Mouse (Mus musculus): ENCODE data around the gene Ccpg1.

Gene Ccpg1

DNA sequence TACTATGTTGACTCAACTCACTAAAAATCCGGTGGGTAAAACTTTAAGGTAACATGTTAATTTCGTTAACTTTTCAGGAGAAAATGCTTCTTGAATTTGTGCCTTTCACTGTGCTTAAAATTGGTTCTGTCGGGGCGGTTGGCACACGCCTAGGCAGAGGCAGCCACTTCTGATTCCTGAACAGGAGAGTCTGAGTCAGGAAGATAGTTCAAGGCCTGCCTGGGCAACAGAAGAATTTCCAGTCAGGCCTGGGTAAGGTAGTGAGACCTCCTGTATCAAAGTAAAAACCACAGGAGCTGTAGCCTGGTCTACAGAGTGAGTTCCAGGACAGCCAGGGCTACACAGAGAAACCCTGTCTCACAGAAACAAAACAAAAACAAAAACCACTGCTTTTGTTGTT, 7.3 kb downstream of the Ccpg1 start:
- DNase-seq (ENCODE audit: low spot score in 2 of 2): no peak

DNA sequence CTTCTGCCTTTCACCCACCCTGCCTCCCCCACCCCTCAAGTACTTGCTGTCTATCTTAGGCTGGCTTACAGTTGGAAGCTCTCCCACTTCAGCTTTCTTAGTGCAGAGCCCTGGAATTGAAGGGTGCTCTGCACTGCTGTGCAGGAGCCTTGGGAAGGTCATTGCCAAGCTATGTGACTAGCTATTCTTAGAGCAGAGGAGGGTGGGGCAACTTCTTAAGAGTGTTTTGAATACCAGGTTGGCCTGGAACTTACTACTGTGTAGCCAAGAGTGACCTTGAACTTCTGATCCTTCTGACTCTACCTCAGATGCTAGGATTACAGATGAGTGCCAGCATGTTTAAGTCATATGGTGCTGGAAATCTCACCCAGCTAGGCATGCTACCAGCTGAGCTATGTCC, 10.9 kb downstream of the Ccpg1 start:
- no peak for DNase-seq (ENCODE audit: low spot score in 2 of 2)

DNA sequence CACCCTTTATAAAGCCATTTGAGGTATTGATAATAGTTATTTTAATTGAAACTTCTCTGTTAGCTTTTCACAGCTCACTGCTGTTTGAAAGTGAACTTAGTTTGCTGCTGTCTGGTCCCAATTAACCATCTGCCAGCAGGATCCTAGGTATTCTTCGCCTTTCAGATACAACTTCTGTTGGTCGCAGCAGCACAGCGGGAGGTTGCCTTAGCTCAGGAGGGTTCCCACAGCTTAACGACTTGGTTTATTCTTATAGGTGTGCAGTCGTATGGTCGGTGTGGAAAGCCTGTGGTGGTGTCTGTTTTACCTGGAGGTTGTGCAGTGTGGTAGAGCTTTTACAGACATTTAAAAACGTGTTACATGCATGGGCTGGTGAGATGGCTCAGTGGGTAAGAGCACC, 11.6 kb downstream of the Ccpg1 start:
- DNase-seq (ENCODE audit: low spot score in 2 of 2): no peak

DNA sequence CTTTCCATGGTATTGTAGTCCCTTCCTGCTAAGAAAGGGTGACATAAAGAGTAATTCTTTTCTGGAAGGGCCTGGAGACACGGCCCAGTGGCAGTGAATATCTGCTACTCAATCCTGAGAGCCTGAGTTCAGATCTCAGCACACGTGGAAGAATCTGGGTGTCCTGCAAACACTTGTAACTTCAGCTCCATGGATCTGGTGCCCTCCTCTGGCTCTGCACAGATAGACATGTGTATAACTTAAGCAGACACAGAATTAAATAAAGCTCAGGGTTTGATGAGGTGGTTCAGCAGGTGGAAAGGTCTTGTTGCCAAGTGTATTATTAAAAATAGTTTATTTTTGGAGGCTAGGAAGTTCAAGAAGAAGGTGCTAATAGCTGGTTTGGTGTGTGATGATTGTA, 15.3 kb downstream of the Ccpg1 start:
- DNase-seq (ENCODE audit: low spot score in 2 of 2): no peak

DNA sequence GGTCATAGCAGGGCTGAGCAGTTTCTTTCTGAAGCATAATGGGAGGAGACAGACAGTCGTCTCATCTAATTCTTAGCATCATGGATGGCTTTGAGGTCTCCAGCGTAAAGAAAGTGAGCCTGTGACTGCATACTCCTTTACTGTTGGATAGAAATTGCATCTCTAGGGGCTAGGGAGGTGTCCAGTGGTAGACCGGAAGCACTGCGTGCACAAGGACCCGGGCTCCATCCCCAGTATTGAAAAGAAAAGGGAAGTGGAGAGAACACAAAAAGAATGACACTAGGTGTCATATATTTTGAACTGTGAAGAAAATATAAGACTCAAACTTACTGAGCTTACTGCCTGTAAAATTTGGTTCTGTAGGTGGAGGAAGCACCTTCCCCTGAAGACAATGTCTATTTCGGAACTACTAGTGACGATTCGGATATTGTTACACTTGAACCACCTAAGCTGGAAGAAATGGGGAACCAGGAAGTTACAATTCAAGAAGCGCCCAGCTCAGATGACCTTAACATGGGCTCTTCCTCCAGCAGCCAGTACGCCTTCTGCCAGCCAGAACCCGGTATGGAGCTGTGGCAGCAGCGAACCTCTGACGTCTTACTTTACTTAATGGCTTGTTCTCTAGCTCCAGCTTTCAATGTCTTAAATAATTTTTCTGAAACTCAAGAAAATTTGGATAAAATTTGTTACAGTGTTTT, 16.2 kb downstream of the Ccpg1 start:
- no peak for DNase-seq (ENCODE audit: low spot score in 2 of 2)

DNA sequence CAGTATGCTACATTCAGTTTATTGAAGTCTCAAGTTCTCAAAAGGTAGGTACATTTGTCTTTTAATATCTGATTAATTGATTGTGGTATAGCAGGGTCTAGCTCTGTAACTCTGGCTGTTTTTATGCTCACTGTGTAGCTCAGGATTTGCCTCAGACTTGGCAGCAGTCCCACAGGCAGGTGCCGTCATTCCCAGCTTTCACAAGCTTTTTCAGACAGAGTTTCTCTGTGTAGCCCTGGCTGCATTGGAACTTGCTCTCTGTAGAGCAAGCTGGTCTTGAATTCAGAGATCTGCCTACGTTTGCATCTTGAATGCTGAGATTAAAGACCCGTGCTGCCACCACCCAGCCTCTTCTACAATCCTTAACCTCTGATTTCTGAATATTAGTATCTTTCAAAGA, 16.9 kb downstream of the Ccpg1 start:
- no peak for DNase-seq (ENCODE audit: low spot score in 2 of 2)

DNA sequence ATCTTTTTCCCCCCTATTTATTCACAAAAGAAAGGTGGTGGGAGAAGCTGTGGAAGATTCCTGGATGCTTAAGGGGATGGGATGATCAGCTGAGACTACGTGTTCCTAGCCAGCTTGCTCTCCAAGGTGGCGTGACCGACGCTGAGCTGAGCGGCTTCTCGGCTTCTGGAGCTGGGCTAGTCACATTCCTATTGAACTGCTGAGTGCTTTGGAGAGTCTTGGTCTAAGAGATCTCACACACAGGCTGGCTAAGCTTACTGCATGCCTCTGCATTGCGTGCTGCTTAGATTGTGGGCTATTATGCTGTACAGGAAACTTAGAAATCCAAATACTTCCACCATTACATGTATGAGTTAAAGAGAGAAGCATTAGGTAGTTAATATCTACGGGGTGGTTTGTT, 18.8 kb downstream of the Ccpg1 start:
- DNase-seq (ENCODE audit: low spot score in 2 of 2): no peak

DNA sequence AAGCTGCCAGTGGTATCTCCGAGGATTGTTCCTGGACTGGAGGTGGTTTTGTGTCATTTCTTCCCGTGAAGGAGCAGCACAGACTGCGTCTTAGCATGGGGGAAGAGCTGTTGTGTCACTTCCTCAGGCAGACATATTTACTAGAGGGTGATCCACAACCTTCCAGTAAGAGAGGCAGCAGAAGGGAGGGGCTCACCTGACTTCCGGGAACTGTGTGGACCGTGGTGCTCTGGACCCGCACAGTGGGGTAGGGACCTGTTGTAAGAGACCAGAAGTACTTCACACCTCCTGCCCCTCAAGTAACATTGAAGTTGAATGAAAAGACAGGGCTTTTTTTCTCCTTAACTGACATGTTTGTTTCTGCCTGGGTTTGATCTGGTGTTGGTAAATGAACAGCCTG, 19.9 kb downstream of the Ccpg1 start:
- no peak for DNase-seq (ENCODE audit: low spot score in 2 of 2)

DNA sequence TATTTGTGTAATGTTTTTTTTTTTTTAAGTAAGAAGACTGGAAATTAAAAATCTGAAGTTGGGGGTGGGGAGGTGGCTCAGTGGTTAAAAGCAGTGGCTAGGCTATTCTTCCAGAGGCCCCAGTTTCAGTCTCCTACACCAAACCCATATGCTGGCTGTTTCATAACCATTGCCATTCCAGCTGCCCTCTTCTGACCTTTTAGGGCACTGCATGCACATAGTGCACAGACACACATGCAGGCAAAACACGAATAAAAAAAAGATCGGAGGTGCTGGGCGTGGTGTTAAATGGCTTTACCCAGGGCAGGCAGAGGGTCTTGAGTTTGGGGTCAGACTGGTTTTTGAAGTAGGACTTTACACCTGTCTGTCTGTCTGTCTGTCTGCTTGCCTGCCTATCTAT, 20.9 kb downstream of the Ccpg1 start:
- no peak for DNase-seq (ENCODE audit: low spot score in 2 of 2)

DNA sequence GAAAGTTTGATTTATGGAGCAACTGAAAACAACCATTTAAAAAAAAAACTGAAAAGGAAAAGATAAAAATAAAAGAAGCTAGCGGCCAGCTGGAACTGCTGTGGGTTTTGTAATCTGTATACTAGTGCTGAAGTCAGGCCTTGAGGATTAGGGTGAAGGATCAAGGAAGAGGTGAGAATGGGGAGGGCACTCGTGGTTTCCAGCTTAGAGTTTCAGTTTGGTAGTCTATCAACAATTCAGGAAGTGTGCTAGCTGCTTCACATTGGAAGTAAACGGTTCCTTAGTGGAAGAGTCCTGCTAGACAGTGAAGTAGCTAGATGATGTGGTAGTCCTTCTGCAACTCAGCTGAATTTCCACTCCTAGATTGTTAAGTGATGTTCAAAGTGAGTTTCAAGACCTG, 23.2 kb downstream of the Ccpg1 start:
- DNase-seq (ENCODE audit: low spot score in 2 of 2): no peak

DNA sequence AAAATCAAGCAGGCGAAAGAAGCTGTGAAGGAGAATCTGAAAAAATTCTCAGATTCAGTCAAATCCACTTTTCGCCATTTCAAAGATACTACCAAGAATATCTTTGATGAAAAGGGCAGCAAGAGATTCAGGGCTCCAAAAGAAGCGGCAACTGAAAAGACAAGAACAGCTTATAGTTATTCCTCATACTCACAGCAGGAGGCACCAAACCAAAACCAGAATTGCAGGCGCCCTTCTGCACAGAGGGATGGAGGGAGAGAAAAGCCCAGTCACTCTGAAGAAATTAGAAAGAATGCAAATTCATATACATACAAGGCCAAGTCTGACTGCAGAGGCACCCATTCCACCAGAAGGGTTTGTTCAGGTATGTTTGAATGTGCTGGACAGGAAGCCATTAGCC, 27.4 kb downstream of the Ccpg1 start:
- no peak for DNase-seq (ENCODE audit: low spot score in 2 of 2)

DNA sequence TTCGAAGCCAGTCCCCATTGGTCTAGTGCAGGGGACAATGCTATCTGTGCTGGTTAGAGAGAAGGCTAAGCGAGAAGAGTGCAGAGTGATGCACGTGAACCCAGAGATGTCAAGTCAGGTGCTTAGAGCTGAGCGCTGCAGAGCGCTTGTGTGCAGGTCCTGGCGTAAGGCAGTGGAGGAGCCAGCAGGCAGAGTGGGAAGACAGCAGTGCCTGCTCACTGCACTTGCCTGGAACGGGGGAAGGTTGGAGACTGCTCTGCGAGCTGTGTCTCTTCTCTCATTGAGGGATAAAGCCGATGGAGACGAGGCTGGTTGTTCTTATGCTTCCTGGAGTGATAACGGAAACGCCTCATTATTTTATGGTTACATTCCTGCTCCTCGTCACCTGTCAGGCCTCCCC, 29.5 kb downstream of the Ccpg1 start:
- no peak for DNase-seq (ENCODE audit: low spot score in 2 of 2)

DNA sequence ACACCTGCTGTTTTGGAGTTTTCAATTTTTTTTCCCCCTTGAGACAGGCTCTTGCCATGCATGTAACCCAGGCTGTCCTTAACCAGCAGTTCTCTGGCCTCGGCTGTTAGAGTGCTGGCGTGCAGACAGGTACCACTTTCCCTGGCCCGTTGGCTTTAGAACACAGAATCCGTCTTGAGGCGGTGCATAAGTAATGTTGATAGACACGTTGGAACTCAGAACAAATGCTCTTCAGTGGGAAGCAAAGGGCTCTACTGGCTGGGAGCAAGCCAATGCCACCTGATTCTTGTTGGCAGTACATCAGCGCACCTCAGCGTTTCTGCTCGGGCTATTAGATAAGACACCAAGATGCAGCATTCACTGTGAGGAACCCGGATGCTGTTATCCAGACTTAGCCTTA, 34.6 kb downstream of the Ccpg1 start:
- DNase-seq (ENCODE audit: low spot score in 2 of 2): no peak

DNA sequence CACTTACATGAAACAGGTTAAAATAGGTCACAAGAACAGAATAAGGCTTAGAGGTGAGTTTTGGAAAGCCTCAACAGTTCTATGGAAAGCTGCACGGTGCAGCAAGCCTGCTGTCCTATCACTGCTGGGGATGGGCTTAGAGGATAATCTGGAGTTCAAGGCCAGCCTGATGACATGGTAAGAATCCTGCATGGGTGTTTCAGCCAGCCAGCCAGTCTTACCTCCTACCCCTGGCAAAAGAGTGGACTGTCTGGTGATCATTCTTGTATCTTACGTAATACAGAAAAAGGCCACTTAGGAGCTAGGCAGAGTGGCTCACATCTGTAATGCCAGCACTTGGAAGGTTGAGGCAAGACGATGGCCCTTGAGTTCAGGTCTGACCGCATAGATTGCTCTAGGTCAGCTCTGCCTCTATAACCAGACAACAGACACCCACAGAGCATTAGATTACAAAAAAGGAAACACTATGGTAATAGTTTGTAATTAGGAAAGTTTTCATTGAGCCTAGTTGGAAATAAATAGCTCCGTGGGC, 35.4 kb downstream of the Ccpg1 start:
- no peak for DNase-seq (ENCODE audit: low spot score in 2 of 2)

DNA sequence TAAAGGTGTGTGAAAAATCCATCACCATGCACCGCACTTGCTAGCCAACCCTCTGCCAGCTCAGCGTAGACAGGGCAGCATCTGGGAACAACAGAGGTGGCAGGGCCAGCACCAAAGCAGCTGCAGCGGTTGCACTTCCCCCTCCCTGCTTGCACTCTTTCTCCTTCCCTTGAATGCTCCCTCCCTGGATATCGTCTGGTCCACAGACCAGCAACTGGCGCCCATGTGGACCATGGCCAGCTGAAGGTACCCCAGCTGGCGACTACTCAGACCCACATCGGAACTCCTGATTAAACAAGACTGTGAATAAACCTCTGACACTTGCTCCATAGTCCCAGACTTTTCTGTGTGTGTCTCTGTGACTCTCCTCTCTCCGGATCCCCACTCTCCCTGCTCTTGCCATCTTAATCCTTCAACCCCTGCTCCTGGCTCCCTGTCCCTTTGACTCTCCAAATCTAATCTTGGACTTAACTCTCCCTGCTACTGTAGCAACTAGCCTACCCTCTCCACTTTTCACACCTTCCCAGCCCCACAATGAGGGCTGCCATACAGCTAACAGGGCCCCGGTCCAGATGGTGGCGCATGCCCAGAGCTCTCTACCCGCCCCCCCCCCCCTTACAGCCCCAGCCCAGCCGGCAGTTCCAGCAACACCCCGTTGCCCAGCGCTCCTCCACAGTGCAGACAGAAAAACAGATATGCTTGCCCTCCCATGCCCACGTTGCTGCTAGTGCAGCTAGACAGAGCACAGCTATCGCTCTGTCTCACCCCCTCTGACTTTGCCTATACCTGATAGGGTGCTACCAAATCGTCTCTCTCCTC, 40.8 kb downstream of the Ccpg1 start:
- no peak for DNase-seq (ENCODE audit: low spot score in 2 of 2)

DNA sequence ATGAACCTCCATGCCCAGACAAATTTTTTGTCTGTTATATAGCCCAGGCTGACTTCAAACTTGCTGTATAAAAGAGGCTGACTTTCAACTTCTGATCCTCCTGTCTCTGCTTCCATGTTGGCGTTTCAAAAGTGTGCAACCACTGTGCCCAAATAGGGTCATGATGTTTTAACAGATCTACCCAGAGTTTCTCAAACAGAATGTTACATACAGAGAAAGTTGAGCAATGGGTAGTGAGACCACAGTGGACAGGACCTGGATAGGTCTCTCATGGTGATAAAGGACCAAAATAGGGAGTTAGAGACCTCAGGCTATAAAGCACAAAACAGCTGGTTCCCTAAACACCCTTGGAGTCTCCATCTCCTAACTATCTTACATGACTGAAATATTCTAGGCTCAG, 45.2 kb downstream of the Ccpg1 start:
- no peak for DNase-seq (ENCODE audit: low spot score in 2 of 2)

DNA sequence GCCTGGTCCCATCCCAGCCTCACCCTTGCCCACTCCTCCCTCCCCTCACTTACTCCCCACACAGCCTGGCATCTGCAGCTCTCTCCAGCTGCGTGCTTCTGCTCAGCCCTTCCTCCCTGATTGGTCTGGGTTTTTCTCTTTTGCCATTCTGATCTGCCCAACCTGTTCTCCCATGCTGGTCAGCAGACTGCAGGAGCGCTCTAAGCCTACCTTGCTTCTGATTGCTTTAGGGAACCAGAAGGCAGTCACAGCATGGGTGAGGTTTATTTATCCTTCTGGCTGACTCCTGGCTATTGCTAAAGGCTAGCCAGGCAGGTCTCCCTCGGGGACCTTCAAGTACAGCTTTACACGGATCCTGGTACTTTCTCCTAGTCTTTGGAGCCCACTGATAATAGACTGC, 46.2 kb downstream of the Ccpg1 start:
- DNase-seq (ENCODE audit: low spot score in 2 of 2): no peak

DNA sequence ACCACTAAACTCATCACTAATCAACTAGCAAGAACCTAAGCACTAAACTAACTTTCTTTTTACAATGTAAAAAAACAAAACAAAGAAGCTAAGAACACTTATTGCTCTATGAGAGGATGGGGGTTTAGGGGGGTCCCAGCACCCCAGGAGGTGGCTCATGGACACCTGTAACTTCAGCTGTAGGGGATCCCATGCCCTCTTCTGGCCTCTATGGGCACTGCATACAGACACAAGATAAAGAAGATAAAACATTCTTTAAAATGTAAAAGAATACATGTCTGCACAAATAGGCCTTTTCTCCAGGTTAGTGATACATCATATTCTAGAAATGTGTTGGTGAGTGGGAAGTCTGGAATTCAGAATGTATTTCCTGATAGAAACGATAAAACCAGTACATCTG, 48.2 kb downstream of the Ccpg1 start:
- DNase-seq (ENCODE audit: low spot score in 2 of 2): no peak

DNA sequence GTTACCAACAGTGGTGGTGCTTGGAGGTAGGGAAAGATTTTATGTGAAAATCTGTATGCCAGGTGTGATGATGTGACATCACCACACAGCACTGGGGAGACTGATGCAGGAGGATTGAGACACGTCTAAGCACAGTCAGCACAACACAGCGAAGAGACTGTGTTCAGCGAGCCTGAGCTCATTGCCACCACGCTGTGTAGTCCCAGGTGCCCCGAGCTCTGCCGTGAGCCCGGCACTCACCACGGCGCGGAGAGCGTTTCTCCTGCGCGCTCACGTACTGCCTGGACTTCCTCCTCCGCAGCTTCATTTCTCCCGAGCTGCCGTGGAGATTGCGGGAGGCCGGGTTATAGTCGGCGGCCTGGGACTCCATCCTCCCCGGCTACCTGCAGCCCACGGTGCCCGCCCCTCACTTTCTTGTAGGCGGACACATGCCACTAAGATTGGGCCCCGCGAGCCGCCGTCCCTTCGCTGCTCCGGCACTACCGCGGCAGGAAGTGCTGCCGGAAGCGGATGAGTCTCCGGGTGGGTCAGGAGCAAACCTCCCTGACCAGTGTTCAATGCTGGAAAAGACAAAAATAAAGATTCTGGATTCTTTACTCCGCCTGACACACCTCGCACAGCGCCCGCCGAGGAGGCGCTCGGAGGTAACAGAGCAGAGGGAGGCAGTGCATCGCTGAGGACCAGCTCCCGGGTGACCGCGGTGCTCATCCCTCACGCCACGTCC, 54.2 kb downstream of the Ccpg1 start:
- DNase-seq (ENCODE audit: low spot score in 2 of 2): peak; percentile 78 to 87

DNA sequence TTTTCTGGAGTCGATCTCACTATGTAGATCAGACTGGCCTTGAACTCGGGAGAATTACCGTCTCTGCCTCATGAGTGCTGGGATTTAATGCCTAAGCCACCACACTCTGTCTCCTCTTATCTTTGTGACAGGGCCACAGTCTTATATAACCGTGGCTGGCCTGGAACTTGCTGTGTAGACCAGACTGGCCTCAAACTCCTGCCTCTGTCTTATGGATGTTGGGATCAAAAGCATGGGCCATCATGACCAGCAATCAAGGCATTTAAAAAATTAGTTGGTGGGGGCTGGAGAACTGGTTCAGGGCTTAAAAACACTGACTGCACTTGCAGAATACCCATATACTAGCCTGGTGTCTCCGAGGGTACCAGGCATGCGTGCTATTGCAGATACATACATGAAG, 54.9 kb downstream of the Ccpg1 start, which contains the start of gene Pigb:
TSS of gene Pigb (minus strand) at position 299 of the 400 bp plus-strand sequence.
- no peak for DNase-seq (ENCODE audit: low spot score in 2 of 2)

DNA sequence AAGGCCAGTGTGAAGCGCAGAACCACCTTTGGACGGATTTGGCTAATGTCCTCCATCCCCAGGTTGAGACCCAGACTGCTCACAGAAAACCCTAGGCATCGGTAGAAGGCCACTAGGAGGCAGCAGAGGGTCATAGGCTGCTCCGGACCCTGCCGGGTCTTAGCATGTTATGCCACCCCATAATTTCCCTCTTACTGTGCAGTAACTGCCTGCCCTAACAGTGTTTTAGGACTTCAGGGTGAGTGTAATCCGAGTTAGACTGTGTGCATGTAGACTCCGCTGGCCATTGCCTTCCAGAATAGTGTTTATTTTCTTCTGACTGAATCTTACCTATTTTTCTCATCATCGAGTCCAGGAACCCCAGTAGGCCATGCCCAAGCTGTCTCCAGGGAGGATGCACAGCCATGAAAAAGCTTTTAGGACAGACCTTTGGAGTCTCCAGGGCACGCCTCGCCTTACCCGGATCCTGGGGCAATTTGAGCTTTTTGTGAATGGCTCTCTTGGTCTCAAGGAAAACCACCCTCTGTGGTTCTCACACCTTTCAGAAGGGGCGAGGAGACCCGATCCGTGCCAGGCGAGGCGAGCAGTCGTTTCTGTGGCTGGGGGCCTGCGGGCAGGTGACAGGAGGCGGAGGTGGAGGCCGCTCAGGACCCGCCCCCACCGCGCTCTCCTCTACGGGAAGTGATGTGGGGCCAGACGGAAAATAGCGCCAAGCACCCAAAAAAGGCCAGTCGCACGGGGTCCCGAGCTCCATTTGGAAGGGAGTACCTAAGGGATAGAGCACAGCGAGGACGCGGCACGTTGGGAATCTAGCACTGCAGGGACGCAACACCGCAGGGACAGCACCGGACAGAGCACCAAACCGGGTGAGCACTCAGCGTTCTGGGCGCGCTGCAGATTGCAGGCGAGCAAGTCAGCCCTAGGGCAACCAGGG, 59.2 kb downstream of the Ccpg1 start, which contains the start of gene Rab27a:
TSS of gene Rab27a (plus strand) at position 709 of the 934 bp plus-strand sequence.
- DNase-seq (ENCODE audit: low spot score in 2 of 2): peak; percentile 49 to 67
